Mouse (Mus musculus): ENCODE measurements around the gene Nat14.

DNA sequence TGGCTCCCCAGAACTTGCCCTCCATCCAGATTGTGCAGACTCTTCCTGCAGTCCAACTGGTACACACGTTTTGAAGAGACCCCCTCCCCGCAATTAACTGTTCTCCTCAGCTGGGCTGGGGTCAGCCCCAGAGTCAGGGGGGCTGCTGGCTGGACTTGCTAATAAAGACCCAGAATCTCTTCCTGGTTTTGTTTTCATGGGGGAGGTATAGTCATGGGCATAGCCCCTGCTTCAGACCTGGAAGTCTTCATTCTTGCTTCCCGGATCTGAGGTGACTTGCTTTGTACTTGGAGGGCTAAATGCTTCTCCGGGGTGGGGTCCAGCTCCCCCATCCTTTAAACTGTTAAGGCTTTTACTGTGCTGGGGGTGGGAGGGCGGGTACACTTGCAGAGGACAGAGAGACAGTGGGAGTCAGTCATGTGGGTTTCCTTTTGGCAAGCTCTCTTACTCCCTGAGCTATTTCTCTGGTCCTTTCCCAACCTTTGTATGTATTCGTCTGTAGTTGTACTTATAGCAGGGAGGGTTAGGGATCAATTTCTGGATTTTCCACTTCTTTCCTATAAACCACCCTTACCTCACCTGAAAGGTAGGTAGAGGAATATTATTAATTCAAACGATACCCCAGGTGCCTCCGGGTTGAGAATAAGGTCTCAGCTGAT lies at the start of gene Nat14:
- TF ChIP-seq CTCF (IDR thresholded peaks at IDR 0.05; ENCODE audit: low read depth, low read length): no peak
- no peak for TF ChIP-seq POLR2A (IDR thresholded peaks at IDR 0.05; ENCODE audit: borderline replicate concordance, low read depth, low read length)
